Mouse (Mus musculus) skeletal muscle tissue, adult 2 months (tissue): ENCODE data around the gene Glo1.

Experiments
- DNase-seq: peaks from one replicate; pipeline ENCODE4 v3.0.0-alpha.2; 2012; ENCODE audit warnings: low read depth, low spot score

The Glo1 gene

DNA sequence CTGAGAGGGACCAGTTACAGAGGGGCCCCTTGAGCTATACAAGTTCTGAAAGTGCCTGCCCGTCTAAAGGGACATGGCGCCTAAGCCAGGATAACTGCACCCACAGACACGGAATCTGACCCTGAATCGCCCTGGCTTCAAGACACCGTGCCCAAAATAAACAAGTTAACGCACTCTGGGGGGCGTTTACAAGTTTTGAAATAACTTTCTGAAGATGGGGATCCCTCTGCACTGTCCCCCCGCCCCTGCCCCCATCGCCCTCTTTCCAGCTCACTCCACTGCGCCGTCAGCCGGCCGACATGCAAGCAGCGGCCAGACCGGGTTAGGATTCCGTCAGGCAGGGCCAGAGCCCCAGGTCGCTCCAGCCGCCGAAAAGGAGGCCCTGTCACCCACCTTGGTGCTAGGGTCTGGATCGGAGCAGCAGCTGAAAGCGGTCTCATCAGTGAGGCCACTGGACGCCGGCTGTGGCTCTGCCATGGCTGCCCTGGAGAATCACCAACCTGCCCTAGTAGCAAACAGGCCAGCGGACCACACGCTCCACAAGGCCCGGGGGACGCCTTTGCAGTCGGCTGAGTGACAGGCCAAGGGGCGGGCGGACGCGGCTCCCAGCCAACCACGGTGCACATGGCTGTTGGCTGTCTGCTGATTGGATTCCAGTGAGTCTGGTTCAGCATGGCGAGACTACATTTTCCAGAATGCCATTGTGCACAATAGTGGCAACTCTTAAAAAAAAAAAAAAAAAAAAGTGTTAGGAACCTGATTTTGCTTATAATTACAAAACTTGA, 14.4 kb downstream of the Glo1 start:
- DNase-seq, result peak; percentile 95

DNA sequence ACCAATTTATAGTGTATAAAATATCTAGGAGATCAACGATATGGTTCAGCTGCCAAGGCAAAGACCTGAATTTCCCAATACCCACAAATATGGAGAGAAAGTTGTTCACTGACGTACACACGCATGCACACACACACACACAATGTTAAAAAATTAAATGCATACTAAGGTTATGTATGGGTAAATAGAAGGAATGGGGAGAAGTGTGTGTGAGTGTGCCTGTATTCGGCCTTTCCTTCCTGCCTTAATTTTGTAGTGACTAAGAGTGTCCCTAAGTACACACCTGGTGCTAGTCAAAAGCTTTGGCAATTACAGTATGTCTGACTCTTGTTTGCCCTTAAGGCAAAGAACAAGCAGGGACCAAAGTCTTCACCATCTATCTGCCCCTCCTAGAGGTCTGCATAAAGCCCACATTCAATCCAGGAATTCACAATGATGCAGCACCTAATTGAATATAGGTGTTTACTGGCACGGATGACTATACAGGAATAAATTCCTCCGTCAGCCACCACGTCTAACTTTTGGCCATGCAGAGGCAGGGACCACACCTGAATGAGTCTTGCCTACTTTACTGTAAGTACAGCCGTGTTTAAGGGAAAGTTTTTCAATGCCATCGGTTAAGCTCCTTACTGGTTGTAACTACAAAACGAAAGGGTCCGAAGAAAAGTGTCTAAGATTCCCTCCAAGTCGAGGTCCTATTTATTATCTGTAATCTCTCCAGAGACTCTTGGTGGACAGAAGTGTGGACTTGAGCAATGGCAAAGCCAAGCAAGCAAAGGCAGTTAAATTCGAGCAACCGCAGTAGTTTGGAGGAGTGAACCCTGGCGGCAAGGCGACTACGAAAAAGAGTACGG, 15.2 kb downstream of the Glo1 start:
- DNase-seq, result no peak

DNA sequence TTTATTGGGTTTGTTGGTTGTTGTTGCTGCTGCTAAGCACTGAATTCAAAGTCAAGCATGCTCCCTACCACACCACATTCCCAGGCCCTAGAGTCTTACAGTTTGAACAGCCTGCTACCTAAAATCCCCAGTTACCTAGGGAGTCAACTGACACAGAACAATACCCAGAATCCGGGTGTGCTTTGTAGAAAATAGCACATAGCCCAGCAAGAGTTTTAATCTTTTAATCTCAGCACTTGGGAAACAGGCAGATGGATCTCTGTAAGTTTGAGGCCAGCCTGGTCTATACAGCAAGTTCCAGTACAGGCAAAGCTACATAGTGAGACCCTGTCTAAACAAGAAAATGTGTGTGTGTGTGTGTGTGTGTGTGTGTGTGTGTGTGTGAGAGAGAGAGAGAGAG, 15.9 kb downstream of the Glo1 start:
- no peak for DNase-seq

DNA sequence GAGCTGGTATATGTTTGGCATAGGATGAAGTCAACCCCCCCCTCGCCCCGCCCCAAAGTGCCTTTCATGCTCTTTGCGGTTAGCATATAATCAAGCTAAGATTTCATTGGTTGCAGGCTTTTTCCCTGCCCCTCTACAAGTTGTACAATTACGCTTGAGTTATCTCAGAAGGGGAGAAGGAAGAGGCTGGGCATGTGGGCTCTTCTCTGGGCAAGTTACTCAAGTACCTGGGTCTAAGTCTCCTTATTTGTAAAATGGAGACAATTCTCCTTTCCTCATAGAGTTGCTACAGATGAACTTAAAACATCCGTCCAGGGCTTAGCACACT, 16.7 kb downstream of the Glo1 start:
- no peak for DNase-seq

DNA sequence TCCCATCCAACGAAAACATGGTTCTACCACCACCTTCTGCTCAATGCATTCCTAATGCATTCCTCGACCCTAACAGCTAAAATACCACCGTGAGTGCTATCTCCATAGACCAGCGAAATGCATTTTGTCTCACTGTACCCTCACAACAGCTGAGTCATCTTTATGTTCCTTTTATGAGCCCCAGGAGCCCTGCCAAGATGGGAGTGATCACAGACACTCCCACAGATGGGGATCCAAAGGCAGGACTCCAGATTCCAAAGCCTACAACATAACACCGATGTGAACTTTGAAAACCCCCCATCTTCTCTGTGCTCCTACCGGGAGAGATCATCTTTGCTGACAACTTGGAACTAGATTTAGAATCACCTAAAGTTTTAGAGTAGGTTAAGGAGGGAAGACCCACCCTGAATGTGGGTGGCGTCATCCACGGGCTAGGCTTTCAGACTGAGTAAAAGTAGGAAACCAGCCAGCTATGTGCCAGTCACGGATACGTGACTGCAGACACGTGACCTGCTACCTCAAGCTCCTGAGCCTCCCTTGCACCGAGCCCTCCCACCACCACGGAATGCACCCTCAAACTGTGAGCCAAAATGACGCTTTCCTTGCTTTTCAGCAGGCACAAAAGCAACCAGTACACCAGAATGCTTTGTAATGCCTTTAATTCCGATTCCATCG, 17.2 kb downstream of the Glo1 start:
- DNase-seq, result no peak

DNA sequence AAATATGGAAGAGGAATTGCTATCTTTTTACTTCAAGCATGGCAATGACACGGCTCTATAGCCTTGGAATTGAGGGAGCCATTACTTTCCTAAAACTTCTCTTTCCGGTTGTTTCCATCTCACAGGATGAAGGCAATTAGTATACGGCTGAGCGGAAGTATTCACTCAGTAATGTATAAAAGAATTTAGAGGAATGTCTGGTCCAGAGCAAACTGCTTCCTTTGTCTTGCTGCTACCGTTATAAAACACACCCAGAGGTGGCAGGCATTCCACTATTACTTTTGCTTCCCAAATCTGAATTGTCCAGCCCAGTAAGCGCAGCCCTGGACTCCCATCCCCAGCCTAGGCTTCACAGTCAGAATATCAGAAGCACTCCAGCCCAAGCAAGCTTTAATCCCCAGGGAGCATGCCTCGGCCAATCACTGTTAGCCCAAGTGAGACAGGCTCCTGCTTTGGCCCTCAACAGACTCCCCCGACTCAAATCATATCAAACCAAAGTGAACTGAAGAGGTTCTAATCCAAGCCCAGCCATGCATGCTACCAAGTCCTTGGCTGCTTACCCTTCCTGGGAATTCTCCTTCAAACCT, 18.7 kb downstream of the Glo1 start:
- DNase-seq, result no peak

DNA sequence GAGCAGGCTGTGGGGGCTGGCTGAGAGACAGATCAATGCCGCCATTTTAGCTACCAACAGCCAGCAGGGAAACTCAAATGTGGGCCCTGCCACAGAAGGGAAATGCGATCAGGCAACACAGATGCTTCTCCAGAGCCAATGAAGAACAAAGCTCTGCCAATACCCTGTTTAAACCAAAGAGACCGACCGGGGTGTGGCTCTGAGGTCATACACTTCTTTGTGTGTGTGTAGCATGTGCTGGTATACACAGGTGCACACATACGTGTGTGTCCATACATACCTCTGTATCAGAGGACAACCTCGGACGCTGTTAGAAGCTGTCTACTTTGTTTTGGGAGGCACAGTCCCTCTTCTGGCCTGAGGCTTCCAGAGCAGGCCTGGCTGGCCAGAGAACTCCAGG, 19.3 kb downstream of the Glo1 start:
- DNase-seq, result no peak

DNA sequence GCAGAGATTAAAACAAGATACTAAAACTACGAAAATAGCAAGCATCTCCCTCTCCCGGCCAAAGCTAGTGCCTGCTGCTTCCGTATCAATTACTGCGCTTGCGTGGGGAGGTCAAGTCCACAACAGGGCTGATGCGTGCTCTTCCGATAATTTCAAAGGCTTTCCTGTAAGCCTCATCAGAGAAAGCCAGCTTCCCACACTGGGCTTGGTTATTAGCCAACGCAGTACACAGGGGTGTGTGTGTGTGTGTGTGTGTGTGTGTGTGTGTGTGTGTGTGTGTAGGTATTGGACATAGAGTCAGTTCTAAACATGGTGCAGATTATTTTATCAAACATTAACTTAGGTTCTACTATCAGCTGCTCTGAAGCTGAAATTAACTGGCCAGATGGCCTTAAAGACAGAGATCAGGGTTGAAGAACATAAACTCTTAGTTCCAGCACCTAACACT, 20.0 kb downstream of the Glo1 start:
- no peak for DNase-seq

DNA sequence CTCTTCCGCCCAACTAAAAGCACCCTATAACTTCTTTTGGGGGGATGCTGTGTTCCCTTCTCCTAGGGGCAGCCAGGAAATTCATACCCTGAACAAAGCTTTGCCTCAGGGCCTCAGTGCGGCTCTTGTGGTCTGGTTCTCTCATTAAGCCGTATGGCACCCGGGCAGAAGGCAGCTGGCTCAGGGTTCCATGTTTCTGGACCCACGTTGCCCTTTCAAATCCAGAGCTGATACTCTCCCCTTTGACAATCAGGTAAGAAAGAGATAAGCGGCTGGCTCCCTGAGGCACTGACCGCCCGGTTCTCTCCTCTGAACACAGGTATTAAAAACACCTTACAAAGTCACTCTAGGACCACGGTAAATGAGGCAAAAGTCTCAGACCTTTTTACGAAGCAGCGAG, 20.5 kb downstream of the Glo1 start:
- no peak for DNase-seq

DNA sequence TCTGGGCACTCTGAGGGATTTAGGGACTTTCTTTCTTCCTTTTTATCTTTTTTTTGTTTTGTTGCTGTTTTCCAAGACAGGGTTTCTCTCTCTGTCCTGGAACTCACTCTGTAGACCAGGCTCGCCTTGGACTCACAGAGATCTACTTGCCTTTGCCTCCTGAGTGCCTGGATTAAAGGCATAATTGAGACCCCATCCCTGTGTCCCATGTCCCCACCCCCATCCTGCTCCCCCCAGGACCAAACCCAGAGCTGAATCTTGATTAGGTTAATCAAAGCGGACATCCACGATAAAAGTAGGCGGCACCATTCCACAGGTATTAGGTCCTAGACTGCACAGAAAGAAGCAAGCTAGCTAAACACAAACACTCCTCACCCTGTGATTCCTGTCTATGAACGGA, 21.7 kb downstream of the Glo1 start:
- DNase-seq, result no peak

DNA sequence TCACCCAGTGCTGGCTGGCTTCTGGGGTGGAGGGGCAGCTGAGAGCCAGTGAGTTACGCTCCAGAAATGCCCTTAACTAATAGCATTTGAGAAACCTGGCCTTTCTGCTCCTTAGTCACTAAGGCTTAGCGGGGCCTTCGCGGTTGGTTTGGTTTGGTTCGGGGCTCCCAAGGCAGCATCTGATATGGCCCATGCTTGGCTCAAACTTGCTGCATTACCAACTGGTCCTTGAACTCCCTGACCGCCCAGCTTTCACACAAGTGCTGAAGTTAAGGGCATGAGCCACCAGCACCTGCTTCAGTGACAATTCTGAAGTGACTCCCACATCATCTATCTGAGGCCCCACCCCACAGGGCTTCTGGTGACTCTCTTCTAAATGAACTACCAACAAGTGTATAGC, 22.4 kb downstream of the Glo1 start:
- DNase-seq, result no peak

DNA sequence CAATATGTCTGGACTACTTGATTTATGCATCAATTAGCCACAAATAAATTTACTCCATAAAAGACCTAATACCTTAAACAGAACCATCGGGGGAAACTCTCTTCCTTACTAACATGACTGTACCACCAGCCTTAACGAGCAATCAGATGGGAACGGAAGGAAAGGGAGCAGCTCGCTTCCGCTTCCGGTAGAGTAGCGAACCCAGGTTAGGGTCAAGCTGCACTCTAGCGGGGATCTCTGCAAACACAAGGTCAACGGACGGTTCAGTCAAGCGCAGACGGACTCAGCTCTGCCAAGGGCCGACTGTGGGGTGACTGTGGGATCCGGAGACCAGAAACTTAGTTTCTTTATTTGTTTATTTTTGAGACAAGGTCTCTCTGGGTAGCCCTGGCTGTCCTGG, 24.5 kb downstream of the Glo1 start:
- no peak for DNase-seq

DNA sequence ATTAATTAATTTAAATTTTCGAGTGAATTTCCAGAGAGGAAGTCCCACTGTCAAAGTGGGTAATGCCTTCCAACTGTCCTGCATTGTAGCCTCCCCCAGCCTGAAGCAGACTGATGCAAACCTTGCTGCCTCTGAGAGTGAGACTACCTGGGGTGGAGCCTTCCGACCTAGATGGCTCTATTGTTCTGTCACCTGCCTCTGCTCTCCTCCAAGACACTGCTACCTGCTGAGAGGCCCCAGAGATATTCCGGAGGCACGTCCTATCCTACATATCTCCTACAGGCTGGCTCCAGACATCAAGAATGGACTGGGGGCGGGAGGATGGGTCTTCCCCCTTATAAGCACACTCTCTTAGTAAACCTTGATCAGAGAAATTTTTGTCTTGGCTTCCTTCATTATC, 28.4 kb downstream of the Glo1 start:
- DNase-seq, result no peak

DNA sequence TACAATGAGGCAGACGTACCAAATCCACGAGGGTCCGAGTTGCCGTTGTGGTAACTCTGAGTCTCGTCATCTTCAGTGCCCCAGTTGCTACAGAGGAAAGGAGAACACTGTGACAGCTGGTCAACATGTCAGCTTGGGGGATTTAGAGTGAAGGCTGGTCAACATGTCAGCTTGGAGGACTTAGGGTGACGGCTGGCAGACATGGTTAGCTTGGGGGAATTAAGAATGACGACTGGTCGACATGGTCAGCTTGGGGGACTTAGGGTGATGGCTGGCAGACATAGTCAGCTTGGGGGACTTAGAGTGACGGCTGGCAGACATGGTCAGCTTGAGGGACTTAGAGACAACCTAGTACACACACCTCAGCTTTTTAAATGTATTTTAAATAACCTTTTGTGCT, 28.9 kb downstream of the Glo1 start:
- no peak for DNase-seq

DNA sequence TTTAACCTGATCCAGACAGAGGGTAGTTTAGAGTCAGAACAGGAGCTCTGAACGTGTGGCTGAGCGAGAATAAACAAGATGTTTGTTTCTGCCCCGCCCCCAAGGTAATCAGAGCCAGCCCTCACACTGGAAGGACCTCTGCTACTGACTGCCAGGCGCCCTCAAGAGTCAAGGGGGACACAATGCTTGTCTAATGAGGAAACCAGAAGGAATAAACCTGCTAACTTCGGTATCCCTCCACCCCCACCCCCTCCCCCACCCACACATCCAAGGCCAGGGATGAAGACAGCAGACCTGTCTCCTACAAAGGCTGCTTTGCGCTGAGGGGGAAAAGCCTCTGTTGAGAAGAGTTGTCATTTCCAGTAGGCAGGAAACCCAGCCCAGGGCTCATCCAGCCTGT, 31.8 kb downstream of the Glo1 start:
- DNase-seq, result no peak

DNA sequence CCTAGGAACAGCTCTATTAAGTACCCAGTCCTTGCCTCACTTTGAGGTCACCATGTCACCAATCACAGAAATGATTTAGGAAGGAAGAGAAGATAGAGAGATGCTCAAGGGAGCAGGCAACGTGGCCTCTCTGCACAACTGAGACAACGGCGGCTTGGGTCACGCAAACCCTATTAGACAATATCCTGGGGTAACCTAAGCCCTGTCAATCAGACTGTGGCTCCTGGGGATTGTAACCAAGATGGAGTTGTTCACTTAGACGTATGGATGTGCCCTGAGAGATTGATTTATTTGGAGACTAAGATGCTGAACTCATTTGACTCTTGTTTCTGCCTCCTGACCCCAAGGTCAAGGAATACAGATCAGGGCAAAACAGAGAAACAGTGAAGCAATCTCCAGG, 32.3 kb downstream of the Glo1 start:
- DNase-seq, result no peak

DNA sequence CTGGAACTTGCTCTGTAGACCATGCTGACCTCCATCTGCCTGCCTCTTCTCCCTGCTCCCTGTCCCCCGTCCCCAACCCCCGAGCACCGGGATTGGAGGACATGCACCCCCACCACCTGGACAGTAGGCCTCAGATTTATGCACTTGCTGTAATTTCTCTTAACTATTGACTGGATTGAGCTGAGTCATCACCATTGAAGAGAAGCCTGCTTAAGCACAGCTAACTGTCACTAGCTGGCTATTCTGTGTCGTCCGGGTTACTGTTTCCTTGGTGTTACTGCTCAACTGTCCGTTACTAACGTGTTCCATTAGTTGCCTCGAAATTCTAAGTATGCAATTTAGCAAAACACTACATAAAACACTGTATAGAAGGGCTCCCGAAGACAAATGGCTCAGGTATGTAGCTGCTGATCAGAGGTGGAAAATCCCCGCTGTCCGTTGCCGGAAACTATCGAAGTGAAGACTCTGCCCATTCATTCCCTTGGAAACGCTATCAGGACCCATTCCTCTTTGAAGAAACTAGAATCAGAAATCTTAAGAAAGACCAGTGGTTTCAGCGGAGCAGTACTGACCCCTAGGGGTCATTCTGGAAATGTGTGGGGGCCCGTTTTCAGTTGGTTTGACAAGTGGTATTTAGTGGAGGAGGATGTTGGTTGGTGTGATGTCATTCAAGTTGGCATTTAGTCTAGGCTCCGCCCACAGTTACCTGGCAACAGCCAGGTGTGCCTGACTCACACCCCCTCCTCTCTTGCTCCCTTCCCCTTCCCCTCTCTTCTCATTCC, 36.1 kb downstream of the Glo1 start:
- no peak for DNase-seq

DNA sequence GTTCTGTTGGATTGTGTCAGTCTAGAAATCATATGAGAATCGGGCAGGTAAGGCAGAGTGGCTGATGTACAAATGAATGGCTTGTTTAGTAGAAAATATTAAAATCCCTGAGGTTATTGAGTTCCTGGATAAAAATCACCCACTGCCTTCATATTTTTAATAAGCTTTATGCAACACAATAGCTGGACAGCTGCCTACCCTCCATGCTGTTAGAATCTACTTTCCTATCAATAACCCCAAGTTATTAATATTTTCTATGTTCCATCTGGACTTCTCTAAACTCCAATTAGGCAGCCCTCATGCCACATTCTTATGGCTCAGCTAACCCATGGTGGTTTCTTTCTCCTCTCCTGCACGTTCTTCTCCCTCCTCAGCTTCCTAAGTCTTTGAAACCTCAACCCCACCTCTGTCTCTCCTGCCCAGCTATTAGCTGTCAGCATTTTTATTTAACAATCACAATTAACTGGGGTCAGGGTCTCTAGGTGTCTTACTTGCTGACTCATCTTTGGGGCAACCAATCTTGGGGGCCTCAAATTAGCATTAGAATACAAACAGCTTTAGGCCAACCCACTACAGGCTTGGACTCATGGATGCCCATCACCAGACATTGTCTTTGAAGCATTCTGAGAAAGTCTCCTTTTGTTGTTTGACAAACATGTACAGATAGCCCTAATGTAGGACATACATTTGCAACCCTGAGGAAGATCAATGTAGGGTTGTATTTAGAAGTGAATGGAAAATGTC, 43.2 kb downstream of the Glo1 start:
- DNase-seq, result no peak

DNA sequence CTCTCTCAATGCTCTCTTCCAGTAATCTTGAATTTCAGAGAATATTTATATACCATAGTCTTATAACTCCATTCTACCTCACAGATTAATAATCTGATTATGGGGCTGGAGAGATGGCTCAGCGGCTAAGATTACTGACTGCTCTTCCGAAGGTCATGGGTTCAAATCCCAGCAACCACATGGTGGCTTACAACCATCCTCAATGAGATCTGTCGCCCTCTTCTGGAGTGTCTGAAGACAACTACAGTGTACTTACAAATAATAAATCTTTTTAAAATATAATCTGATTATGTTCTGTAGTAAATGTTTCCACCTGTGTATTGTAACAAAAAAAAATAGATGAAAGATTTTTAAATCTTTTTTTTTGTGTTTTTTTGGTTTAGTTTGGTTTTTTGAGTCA, 44.4 kb downstream of the Glo1 start:
- no peak for DNase-seq

DNA sequence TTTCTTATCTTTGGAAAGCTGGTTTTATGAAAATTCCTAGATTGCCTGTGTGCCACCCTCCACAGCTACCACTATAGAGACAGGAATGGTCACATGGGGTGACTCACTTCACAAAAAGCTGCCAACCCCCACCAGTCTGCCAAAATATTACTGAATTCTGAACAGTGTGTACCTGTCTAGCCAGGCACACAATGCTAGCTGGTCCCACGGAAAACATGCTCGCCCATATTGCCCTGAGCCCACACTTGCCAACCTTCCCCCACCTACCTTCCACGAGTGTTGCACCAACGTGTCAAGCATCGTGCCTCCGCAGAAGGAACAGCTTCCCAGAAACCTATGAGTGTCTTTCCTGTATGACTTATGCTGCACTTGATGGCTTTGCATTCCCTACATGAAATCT, 45.5 kb downstream of the Glo1 start:
- no peak for DNase-seq

DNA sequence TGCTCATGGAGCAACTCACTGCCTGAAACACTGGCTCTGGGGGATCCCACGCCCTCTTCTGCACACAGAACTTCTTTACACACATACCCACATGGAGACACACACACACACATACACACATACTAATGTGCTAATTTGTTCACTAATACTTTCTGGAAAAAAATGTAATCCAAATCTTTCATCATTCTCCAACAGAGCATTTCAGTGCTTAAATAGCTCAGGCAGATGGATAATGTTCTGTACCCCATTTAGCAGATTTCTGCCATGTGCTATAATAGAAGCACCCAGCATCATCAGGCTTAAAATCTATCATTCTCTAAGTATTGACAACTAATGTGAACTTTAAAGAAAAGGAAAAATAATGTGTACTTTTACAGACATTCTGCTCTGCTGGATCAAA, 45.9 kb downstream of the Glo1 start:
- DNase-seq, result no peak
